Mouse (Mus musculus) stomach, embryonic 16.5 days (tissue): ENCODE data around the gene Hist1h2ad. TPM values are rescaled to one million over a fixed set of nuclear protein-coding genes. Genes with fewer than 3 reads are reported as not detected.

Experiments
- ATAC-seq: fragments of 200-750 bp; cut with Nextera tagmentation; 2 replicates; pipeline ENCODE4 v1.8.0; 2017; ENCODE audit warnings: moderate number of reproducible peaks, moderate TSS enrichment; ENCODE audit not compliant: insufficient read depth, low FRiP score
- H3K27ac ChIP-seq: fragments of 300-500 bp; sonication (generic); 2 replicates; pipeline ENCODE4 v1.5.1; 2014; ENCODE audit warnings: low read length
- H3K27me3 ChIP-seq: fragments of 300-500 bp; sonication (generic); 2 replicates; pipeline ENCODE4 v1.6.1; 2014; ENCODE audit warnings: low read length, control low read depth, mixed read lengths; ENCODE audit not compliant: control insufficient read depth, insufficient read depth
- H3K36me3 ChIP-seq: fragments of 300-500 bp; sonication (generic); 2 replicates; pipeline ENCODE4 v1.6.1; 2014; ENCODE audit warnings: low read length; ENCODE audit not compliant: control insufficient read depth, insufficient read depth
- H3K4me1 ChIP-seq: fragments of 300-500 bp; sonication (generic); 2 replicates; pipeline ENCODE4 v1.6.1; 2014; ENCODE audit warnings: low read length, control low read depth, mixed read lengths; ENCODE audit not compliant: control insufficient read depth, insufficient read depth
- H3K4me2 ChIP-seq: fragments of 300-500 bp; sonication (generic); 2 replicates; pipeline ENCODE4 v1.6.1; 2014; ENCODE audit warnings: low read depth, low read length, mixed read lengths
- H3K4me3 ChIP-seq: fragments of 300-500 bp; sonication (generic); replicated peaks from 2 replicates; pipeline ENCODE4 v1.5.1; 2014; ENCODE audit warnings: mild to moderate bottlenecking, low read length
- H3K9ac ChIP-seq: fragments of 300-500 bp; sonication (generic); 2 replicates; pipeline ENCODE4 v1.6.1; 2014; ENCODE audit warnings: low read length
- H3K9me3 ChIP-seq: fragments of 300-500 bp; sonication (generic); replicated peaks from 2 replicates; pipeline ENCODE4 v1.6.1; 2016; ENCODE audit warnings: low read length, control low read depth; ENCODE audit not compliant: control insufficient read depth
- WGBS: fragments of 180-500 bp; shearing (Covaris S2); extraction: QIAGEN DNeasy Blood & Tissue Kit; methylation state at CpG from one replicate; pipeline ENCODE4 v1.1.7; 2014; 5-methylcytosine and 5-hydroxymethylcytosine counted together
- microRNA-seq: library from miRNA; unstranded; fragments of <30 nt; microRNA quantifications from one replicate; pipeline ENCODE4, GENCODE M21; 2016
- polyA plus RNA-seq: library from polyadenylated mRNA; unstranded; fragments of >200 nt; fragmentation: Nextera tagmentation; extraction: Ambion mirVana; gene quantifications from 2 replicates; pipeline ENCODE4 v1.2.1, GENCODE M21; 2015

Hist1h2ad gene
- polyA plus RNA-seq, 1 experiment from 2014 or later: 2.5 TPM

GRCm38 (mm10) chr13:23622861-23623450 lies 48.8 kb downstream of the Hist1h2ad start:
- H3K4me2 ChIP-seq: peak overlapping the region; percentile 75

More at GRCm38 (mm10) chr13:23622861-23623450, 48.8 kb downstream of the Hist1h2ad start:
- H3K27me3 ChIP-seq: no peaks in the 10 kb centered on the region
- 22% methylated on average over 7 of the region's 7 CpGs for WGBS
- peaks cover 11% of the 10 kb centered on the region; the same call in 1 of the 2 replicates for H3K4me1 ChIP-seq
- H3K27ac ChIP-seq: peak overlapping the region; percentile 80
- no peaks in the 10 kb centered on the region for H3K9me3 ChIP-seq
- peak overlapping the region; percentile 86 for H3K4me3 ChIP-seq
- no peaks in the 10 kb centered on the region for H3K36me3 ChIP-seq
- peak overlapping the region; percentile 67 for H3K9ac ChIP-seq
- ATAC-seq: no peak

Small RNAs within 50 kb of the gene (microRNA-seq; reads per million reads assigned to microRNA genes)
- not detected for gene Gm44297
- gene Gm44359: not detected
- not detected for gene Gm44394

Other genes starting within 250 kb of the Hist1h2ad start
- 36.9 and 38.3 TPM in 2 replicates for gene Zfp322a, start 205.2 kb upstream of the Hist1h2ad start, polyA plus RNA-seq
- gene Abt1, start 150.5 kb upstream of the Hist1h2ad start, polyA plus RNA-seq: 10.3 and 11.4 TPM in 2 replicates
- 0.21 and 0.22 TPM in 2 replicates for gene Btn1a1, start 108.5 kb upstream of the Hist1h2ad start, polyA plus RNA-seq
- gene Btn2a2, start 85.5 kb upstream of the Hist1h2ad start, polyA plus RNA-seq: 0.14 and 0.28 TPM in 2 replicates
- gene Hist1h4h, start 43.3 kb upstream of the Hist1h2ad start, polyA plus RNA-seq: 5.7 and 6.3 TPM in 2 replicates
- gene Hist1h2af, start 40.5 kb upstream of the Hist1h2ad start, polyA plus RNA-seq: 0.74 and 3.1 TPM in 2 replicates
- gene Hist1h3g, start 39.0 kb upstream of the Hist1h2ad start, polyA plus RNA-seq: 4.7 and 6.1 TPM in 2 replicates
- 1.1 and 1.4 TPM in 2 replicates for gene Hist1h2bh, start 31.0 kb upstream of the Hist1h2ad start, polyA plus RNA-seq
- 0.81 and 0.90 TPM in 2 replicates for gene Hist1h3f, start 30.3 kb upstream of the Hist1h2ad start, polyA plus RNA-seq
- gene Hist1h4f, start 22.7 kb upstream of the Hist1h2ad start, polyA plus RNA-seq: 1.6 TPM in 1 of 2 replicates, not detected in the other
- gene Hist1h1d, start 21.1 kb upstream of the Hist1h2ad start, polyA plus RNA-seq: 0.67 and 0.93 TPM in 2 replicates
- 2.8 and 3.6 TPM in 2 replicates for gene Hist1h3e, start 12.0 kb upstream of the Hist1h2ad start, polyA plus RNA-seq
- gene Hist1h2ae, start 3.2 kb upstream of the Hist1h2ad start, polyA plus RNA-seq: 34.0 and 56.1 TPM in 2 replicates
- gene Hist1h2bg, start 3.0 kb upstream of the Hist1h2ad start, polyA plus RNA-seq: 16.8 and 17.5 TPM in 2 replicates
- 1.7 and 3.0 TPM in 2 replicates for gene Hist1h2bf, start 185 bp upstream of the Hist1h2ad start, polyA plus RNA-seq
- 6.3 and 6.5 TPM in 2 replicates for gene Hist1h3d, start 1.4 kb downstream of the Hist1h2ad start, polyA plus RNA-seq
- gene Hist1h4d, start 7.2 kb downstream of the Hist1h2ad start, polyA plus RNA-seq: 60.7 and 86.3 TPM in 2 replicates
- gene Hist1h2be, start 46.7 kb downstream of the Hist1h2ad start, polyA plus RNA-seq: 2.8 and 3.0 TPM in 2 replicates
- 11.3 and 16.6 TPM in 2 replicates for gene Hist1h1e, start 48.2 kb downstream of the Hist1h2ad start, polyA plus RNA-seq
- 1.7 TPM in 2 replicates for gene Hist1h2ac, start 109.6 kb downstream of the Hist1h2ad start, polyA plus RNA-seq
- gene Hist1h2bc, start 109.8 kb downstream of the Hist1h2ad start, polyA plus RNA-seq: 101 and 102 TPM in 2 replicates
- 0.14 TPM in 1 of 2 replicates, not detected in the other for gene Hist1h1t, start 121.4 kb downstream of the Hist1h2ad start, polyA plus RNA-seq
- 4.5 and 4.8 TPM in 2 replicates for gene Hist1h4c, start 124.1 kb downstream of the Hist1h2ad start, polyA plus RNA-seq
- 8.8 and 9.6 TPM in 2 replicates for gene Hfe, start 136.5 kb downstream of the Hist1h2ad start, polyA plus RNA-seq
- gene Hist1h1c, start 164.4 kb downstream of the Hist1h2ad start, polyA plus RNA-seq: 53.4 and 58.0 TPM in 2 replicates
- 3.1 and 3.7 TPM in 2 replicates for gene Hist1h3c, start 171.2 kb downstream of the Hist1h2ad start, polyA plus RNA-seq
- gene Hist1h2bb, start 172.4 kb downstream of the Hist1h2ad start, polyA plus RNA-seq: 1.00 and 2.9 TPM in 2 replicates
- 16.2 and 26.2 TPM in 2 replicates for gene Hist1h2ab, start 176.7 kb downstream of the Hist1h2ad start, polyA plus RNA-seq
- gene Hist1h3b, start 177.9 kb downstream of the Hist1h2ad start, polyA plus RNA-seq: 7.0 and 7.5 TPM in 2 replicates
- 1.2 and 3.7 TPM in 2 replicates for gene Hist1h4b, start 182.6 kb downstream of the Hist1h2ad start, polyA plus RNA-seq
- 0.28 and 1.5 TPM in 2 replicates for gene Hist1h4a, start 186.8 kb downstream of the Hist1h2ad start, polyA plus RNA-seq
- gene Hist1h3a, start 188.0 kb downstream of the Hist1h2ad start, polyA plus RNA-seq: 2.0 and 3.5 TPM in 2 replicates
- 1.3 TPM in 2 replicates for gene Hist1h1a, start 189.3 kb downstream of the Hist1h2ad start, polyA plus RNA-seq
- not detected in 2 replicates for gene Trim38, start 195.5 kb downstream of the Hist1h2ad start, polyA plus RNA-seq
- gene Slc17a2, start 232.6 kb downstream of the Hist1h2ad start, polyA plus RNA-seq: 0.06 and 0.11 TPM in 2 replicates